Mouse (Mus musculus): ENCODE data around the gene Hspb1. TPM values are rescaled to one million over a fixed set of nuclear protein-coding genes. Genes with fewer than 3 reads are reported as not detected.
A peak's percentile ranks its signal among the peaks of the same experiment; 100 is the strongest.

The Hspb1 gene
- polyA plus RNA-seq, 1 experiment from 2014 or later, result 129 TPM

DNA sequence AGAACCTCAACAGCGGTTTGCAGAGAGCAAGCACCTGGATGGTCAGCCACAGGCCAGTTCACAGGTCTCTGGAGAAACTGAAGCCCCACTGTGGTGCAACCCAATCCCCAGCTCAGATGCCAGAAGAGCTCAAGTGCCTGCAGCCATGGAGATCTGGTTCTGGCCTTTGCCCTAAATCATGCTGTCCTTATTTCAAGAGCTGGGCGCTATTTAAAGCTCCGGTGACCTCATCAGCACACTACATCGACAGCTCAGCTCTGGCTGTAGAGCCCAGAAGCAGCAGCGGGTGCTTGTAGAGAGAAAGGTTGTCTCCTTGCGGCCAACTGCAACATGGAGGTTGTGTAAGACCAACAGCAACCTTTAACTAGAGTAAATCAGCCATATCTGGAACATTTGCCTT, 26.4 kb downstream of the Hspb1 start:
- Histone ChIP-seq H3K36me3 (peaks cover 43% of the 10 kb centered on the region), H3K9me3 (no peaks in the 10 kb centered on the region), H3K4me1 (peaks cover 10% of the 10 kb centered on the region), H3K27me3 (no peaks in the 10 kb centered on the region), H3K4me2 (no peak overlapping the region), H3K9ac (no peak overlapping the region), H3K27ac (no peak overlapping the region), H3K4me3 (no peak overlapping the region)
- 0 out of 2 replicates have a peak, but pooled peaks have one; percentile 25 for ATAC-seq (ENCODE audit: borderline replicate concordance, extremely low read depth, low FRiP score, low TSS enrichment)
- WGBS, result 73% methylated on average over 6 of the region's 6 CpGs

DNA sequence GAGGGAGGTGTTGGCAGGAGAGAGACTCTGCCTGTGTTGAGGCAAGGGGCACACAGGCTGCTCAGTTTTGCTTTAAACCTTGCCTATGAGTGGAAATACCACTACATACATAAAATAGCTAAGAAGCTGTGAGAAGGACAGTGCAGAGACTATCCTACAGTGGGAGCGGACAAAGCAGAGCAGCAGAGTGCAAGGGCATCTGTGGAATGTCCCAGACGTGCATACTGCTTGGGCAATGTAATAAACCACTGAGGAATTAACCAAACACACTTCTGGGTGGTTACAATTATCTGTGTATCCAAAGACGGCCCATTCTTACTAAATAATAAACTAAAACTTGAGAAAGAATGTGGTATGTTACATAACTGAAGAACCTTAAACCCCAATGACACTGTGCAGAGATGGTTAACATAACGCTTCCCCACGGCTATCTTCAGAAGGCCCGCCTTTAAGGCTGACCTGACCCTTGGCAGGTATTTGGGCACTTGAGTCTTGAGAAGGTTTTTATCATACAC, 28.4 kb downstream of the Hspb1 start:
- no peak overlapping the region for H3K27ac ChIP-seq
- H3K27me3 ChIP-seq, result no peaks in the 10 kb centered on the region
- H3K9ac ChIP-seq, result no peak overlapping the region
- WGBS, result 69% methylated on average over 6 of the region's 6 CpGs
- H3K4me1 ChIP-seq, result peaks cover 9% of the 10 kb centered on the region; the same call in 1 of the 2 replicates
- H3K9me3 ChIP-seq, result no peaks in the 10 kb centered on the region
- peaks cover 40% of the 10 kb centered on the region for H3K36me3 ChIP-seq
- no peak overlapping the region for H3K4me3 ChIP-seq
- ATAC-seq (ENCODE audit: borderline replicate concordance, extremely low read depth, low FRiP score, low TSS enrichment), result no peak
- no peak overlapping the region for H3K4me2 ChIP-seq

DNA sequence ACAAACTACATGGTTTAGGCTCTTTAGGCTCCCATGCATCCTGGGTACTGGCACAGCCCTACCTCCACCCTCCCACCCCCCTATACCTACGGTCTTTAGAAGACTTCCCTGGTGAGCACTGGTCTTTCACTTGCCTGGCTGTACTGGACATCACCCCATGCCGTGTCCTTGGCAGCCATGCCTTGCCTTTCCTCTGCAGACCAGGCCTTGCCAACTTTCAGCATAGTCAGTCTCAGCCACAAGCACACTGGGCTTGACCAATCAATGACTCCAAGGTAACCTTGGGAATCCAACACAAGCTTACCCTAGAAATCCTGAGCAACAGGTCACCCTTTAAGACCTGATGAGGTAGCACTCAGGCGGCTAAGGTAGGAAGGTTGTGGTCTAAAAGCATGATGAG, 28.9 kb downstream of the Hspb1 start:
- H3K9ac ChIP-seq, result no peak overlapping the region
- H3K36me3 ChIP-seq, result peaks cover 40% of the 10 kb centered on the region
- no peak overlapping the region for H3K27ac ChIP-seq
- no peak overlapping the region for H3K4me2 ChIP-seq
- whole genome bisulfite sequencing, result 80% methylated on average over 3 of the region's 3 CpGs
- no peak for ATAC-seq (ENCODE audit: borderline replicate concordance, extremely low read depth, low FRiP score, low TSS enrichment)
- H3K9me3 ChIP-seq, result no peaks in the 10 kb centered on the region
- H3K4me3 ChIP-seq, result no peak overlapping the region
- H3K4me1 ChIP-seq, result peaks cover 9% of the 10 kb centered on the region; the same call in 1 of the 2 replicates
- no peaks in the 10 kb centered on the region for H3K27me3 ChIP-seq

DNA sequence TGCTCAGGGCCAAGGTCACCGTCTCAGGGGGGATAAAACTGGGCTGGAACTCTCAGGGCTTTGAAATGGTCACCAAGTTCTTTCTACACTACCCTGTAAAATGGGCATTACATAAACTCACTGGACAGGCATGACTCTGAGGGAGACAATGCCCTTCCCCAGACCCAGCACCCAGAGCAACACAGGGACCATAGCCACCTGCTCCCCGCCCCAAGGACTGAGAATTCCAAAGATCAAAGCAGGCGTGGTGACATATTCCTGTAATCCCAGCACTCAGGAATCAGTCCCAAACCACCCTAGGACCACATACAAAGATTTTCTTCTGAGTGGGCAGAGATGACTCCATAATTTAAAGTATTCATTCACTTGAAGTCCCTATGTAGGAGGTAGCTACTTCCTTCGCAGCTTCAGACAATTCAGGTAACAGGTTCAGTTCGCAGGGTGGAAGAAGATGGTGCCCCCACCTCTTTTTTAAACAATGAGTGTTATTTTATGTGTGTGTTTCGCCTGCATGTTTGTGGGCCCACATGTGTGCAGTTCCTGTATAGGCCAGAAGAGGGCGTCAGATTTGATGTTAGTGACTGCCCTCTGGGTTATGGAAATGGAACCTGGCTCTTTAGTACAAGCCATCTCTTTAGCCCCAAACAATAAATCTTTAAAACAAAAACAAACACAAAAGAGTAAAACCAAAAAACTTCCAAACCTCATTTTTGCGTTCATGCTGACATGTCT, 29.8 kb downstream of the Hspb1 start:
- Histone ChIP-seq H3K4me3 (no peak overlapping the region), H3K36me3 (peaks cover 45% of the 10 kb centered on the region), H3K9ac (no peak overlapping the region), H3K27ac (no peak overlapping the region), H3K9me3 (no peaks in the 10 kb centered on the region), H3K4me1 (peaks cover 9% of the 10 kb centered on the region; the same call in 1 of the 2 replicates), H3K27me3 (no peaks in the 10 kb centered on the region), H3K4me2 (no peak overlapping the region)
- WGBS, result 90% methylated on average over 8 of the region's 8 CpGs
- no peak for ATAC-seq (ENCODE audit: borderline replicate concordance, extremely low read depth, low FRiP score, low TSS enrichment)

DNA sequence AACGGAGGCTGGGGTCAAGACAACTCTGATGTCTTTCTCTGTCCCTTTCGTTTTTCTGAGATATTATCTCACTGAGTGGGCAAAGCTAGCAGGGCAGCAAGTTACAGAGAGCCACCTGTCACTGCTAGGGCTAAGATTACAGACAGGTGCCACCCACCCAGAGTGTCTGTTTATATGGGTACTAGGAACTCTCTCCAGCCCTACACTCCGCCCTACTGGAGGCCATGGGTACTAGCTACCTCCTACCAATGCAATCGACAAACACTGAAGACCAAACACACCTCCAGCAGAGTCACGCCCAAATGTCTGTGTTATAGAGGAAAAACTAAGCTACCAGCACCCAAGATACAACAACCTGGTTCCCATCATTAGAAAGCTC, 30.3 kb downstream of the Hspb1 start:
- H3K4me3 ChIP-seq, result no peak overlapping the region
- H3K4me1 ChIP-seq, result peaks cover 9% of the 10 kb centered on the region; the same call in 1 of the 2 replicates
- H3K4me2 ChIP-seq, result no peak overlapping the region
- ATAC-seq (ENCODE audit: borderline replicate concordance, extremely low read depth, low FRiP score, low TSS enrichment), result no peak
- peaks cover 49% of the 10 kb centered on the region for H3K36me3 ChIP-seq
- H3K27ac ChIP-seq, result no peak overlapping the region
- 89% methylated on average over 5 of the region's 5 CpGs for WGBS
- H3K9ac ChIP-seq, result no peak overlapping the region
- H3K9me3 ChIP-seq, result no peaks in the 10 kb centered on the region
- H3K27me3 ChIP-seq, result no peaks in the 10 kb centered on the region

GRCm38 (mm10) chr5:135918593-135918992, 30.9 kb downstream of the Hspb1 start:
- Histone ChIP-seq H3K4me1 (peaks cover 9% of the 10 kb centered on the region; the same call in 1 of the 2 replicates), H3K4me2 (no peak overlapping the region), H3K9ac (no peak overlapping the region), H3K4me3 (no peak overlapping the region), H3K9me3 (no peaks in the 10 kb centered on the region), H3K36me3 (peaks cover 52% of the 10 kb centered on the region), H3K27me3 (no peaks in the 10 kb centered on the region), H3K27ac (no peak overlapping the region)
- no peak for ATAC-seq (ENCODE audit: borderline replicate concordance, extremely low read depth, low FRiP score, low TSS enrichment)
- 95% methylated on average over 5 of the region's 5 CpGs for WGBS

GRCm38 (mm10) chr5:135919902-135920301, 32.2 kb downstream of the Hspb1 start:
- ATAC-seq (ENCODE audit: borderline replicate concordance, extremely low read depth, low FRiP score, low TSS enrichment), result no peak
- H3K36me3 ChIP-seq, result peaks cover 58% of the 10 kb centered on the region

DNA sequence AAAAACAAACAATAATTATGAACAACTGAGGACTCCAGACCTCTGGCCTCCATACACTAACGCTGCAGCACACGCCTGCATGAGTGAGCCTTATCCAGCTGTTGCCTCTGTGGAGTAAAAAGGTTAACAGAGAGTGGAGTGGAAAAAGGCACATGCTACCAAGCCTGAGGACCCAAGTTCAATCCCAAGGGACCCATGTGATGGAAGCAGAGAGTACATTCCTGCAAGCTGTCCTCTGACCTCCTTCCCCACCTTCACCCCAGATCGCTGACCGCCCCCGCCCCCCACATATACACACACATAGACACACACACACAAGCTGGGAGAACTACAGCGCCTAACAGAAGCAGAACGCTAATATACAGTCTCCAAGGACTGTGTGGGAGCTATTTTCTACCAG, 36.2 kb downstream of the Hspb1 start:
- no peaks in the 10 kb centered on the region for H3K27me3 ChIP-seq
- H3K4me1 ChIP-seq, result no peaks in the 10 kb centered on the region
- no peak overlapping the region for H3K9ac ChIP-seq
- no peak overlapping the region for H3K27ac ChIP-seq
- H3K36me3 ChIP-seq, result peaks cover 66% of the 10 kb centered on the region
- ATAC-seq (ENCODE audit: borderline replicate concordance, extremely low read depth, low FRiP score, low TSS enrichment), result no peak
- H3K9me3 ChIP-seq, result no peaks in the 10 kb centered on the region
- H3K4me2 ChIP-seq, result no peak overlapping the region
- 95% methylated on average over 7 of the region's 7 CpGs for WGBS
- H3K4me3 ChIP-seq, result no peak overlapping the region

More at GRCm38 (mm10) chr5:135919902-135920301, 32.2 kb downstream of the Hspb1 start:
- Histone ChIP-seq H3K9me3 (no peaks in the 10 kb centered on the region), H3K4me3 (no peak overlapping the region), H3K9ac (no peak overlapping the region), H3K27me3 (no peaks in the 10 kb centered on the region), H3K4me1 (0 out of 2 replicates have a peak, but pooled peaks cover 4% of the 10 kb centered on the region), H3K27ac (no peak overlapping the region), H3K4me2 (no peak overlapping the region)
- 88% methylated on average over 3 of the region's 3 CpGs for WGBS

DNA sequence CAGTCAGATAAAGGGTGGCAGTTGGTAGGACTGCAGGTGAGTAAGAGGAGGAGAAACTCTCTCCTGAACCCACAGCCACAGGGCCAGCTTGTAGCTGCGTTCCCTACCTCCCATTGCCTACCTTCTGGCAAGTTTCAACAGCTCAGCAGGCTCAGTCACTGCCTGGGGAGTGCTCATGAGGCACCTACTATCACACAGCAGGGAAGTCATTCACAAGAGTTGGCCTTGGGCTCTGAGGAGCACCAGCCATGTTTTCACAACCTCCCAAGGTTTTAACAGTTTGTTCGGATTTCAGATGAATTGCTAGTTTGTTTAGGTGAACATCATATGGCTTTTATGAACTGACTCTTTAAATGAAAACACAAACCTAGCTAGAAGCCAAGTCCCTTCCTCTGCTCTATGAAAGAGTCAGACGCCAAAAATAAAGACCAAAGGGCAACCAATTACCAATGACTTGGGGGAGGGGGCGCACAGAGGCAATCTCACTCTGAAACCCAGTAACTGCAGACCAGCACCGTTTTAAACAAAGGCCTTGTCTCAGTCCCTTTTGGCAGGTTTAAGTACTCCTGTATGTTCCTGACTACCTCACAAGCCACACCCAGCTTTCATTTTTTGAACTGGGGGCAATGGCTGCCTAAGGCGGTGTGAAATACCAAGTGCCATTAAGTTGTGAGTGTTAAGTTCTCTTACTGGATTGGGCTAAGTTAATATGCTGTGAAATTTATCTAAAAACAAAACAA, 42.1 kb downstream of the Hspb1 start:
- WGBS, result 77% methylated on average over 6 of the region's 6 CpGs
- no peak overlapping the region for H3K4me3 ChIP-seq
- H3K27me3 ChIP-seq, result no peaks in the 10 kb centered on the region
- H3K9me3 ChIP-seq, result no peaks in the 10 kb centered on the region
- peaks cover 50% of the 10 kb centered on the region for H3K36me3 ChIP-seq
- ATAC-seq (ENCODE audit: borderline replicate concordance, extremely low read depth, low FRiP score, low TSS enrichment), result no peak
- H3K4me2 ChIP-seq, result no peak overlapping the region
- H3K9ac ChIP-seq, result no peak overlapping the region
- no peak overlapping the region for H3K27ac ChIP-seq
- peaks cover 22% of the 10 kb centered on the region for H3K4me1 ChIP-seq

- H3K9me3 ChIP-seq, result no peaks in the 10 kb centered on the region
- H3K4me1 ChIP-seq, result peaks cover 28% of the 10 kb centered on the region
- H3K27me3 ChIP-seq, result no peaks in the 10 kb centered on the region
- ATAC-seq (ENCODE audit: borderline replicate concordance, extremely low read depth, low FRiP score, low TSS enrichment), result no peak
- H3K27ac ChIP-seq, result no peak overlapping the region
- no peak overlapping the region for H3K4me2 ChIP-seq
- peak overlapping the region; percentile 13 for H3K9ac ChIP-seq
- H3K4me3 ChIP-seq, result no peak overlapping the region
- peaks cover 41% of the 10 kb centered on the region for H3K36me3 ChIP-seq
- 87% methylated on average over 9 of the region's 9 CpGs for WGBS
These were observed 43.8 kb downstream of the Hspb1 start for GRCm38 (mm10) chr5:135931526-135931925.

- Histone ChIP-seq H3K4me2 (peak overlapping the region; percentile 32), H3K27ac (no peak overlapping the region), H3K36me3 (peaks cover 34% of the 10 kb centered on the region), H3K4me1 (peaks cover 28% of the 10 kb centered on the region), H3K27me3 (no peaks in the 10 kb centered on the region), H3K4me3 (no peak overlapping the region), H3K9me3 (no peaks in the 10 kb centered on the region), H3K9ac (no peak overlapping the region)
- 80% methylated on average over 2 of the region's 2 CpGs for WGBS
- ATAC-seq (ENCODE audit: borderline replicate concordance, extremely low read depth, low FRiP score, low TSS enrichment), result no peak
These were observed 44.6 kb downstream of the Hspb1 start for GRCm38 (mm10) chr5:135932359-135932758.
